Mouse (Mus musculus): ENCODE measurements around the gene Dip2b. TPM values are rescaled to one million over a fixed set of nuclear protein-coding genes. Genes with fewer than 3 reads are reported as not detected.

The Dip2b gene
- polyA plus RNA-seq, 1 experiment: 7.4 TPM

DNA sequence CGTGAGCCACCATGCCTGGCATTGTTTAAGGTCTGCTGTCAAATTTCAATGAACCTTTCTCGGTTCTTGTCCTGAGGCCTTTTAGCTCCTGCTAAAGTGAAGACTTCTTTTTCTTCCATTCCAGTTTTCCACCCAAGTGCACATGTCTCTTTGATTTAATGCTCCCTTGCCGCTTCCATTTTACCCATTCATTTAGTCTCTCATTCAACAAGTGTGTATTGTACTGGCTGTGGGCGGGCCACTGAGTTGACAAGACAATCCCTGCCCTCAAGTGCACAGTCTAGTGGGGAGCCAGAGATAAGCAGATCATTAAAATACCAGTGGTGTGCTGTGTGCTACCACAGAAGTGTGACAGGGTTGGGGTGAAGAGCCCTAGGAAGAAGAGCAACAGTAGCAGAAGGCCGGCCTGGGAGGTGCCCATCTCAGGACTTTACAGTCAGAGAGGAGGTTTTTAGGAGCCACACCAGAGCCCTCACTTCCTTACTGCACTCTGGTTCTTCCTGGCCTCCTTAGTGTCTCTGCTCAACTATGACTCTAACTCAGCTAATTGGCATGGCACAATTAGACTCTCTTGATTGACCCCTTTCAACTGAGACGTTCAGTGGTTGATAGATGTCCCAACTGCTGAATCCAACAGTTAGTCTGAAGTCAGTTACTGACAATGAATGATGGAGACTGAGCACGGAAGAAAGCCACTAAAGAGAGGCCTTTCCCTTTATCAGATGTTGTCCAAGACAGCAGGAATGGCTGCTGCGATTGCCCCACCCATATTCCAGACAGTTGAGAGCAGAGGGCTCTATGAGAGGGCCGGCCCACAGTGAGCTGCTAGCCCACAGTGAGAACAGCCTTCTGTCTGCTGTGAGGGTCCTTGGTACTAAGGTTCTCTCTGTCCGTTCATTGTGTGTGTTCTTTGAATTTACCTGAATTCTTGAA is 75.1 kb downstream of the Dip2b start:
- no peak for TF ChIP-seq MAX (IDR thresholded peaks at IDR 0.05)
- TF ChIP-seq CEBPB (IDR thresholded peaks at IDR 0.05; ENCODE audit: low read depth): no peak
- TF ChIP-seq FOSL1 (IDR thresholded peaks at IDR 0.05; ENCODE audit: insufficient read depth, low read length, poor library complexity, severe bottlenecking): no peak
- Histone ChIP-seq H3K4me3 (ENCODE audit: insufficient read depth, poor library complexity, severe bottlenecking) (no peak overlapping the region), H3K27me3 (ENCODE audit: control insufficient read depth, insufficient read depth, insufficient read length) (no peaks in the 10 kb centered on the region)

DNA sequence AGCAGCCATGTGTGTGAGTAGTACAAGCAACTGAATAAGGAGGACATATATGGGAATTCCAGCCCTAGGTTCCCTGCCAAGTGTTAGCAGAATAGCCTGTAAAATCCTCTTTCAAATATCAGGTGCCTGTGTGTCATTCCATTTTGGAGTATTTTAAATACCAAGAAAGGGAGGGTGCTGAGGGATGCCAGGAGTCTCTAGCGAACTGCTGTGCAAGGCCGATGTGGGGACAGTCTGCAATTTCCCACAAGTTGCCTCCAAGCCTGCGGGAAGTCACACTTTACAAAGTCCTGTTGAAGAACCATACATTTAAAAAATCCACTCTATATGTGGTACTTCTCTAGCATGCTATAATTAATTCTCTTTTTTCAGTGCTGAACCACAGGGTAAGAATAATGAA is 77.0 kb downstream of the Dip2b start:
- H3K79me2 ChIP-seq (ENCODE audit: control insufficient read depth, insufficient read depth): peaks cover 24% of the 10 kb centered on the region
- H3K4me3 ChIP-seq (ENCODE audit: insufficient read depth, poor library complexity, severe bottlenecking): no peak overlapping the region
- no peak for TF ChIP-seq FOSL1 (IDR thresholded peaks at IDR 0.05; ENCODE audit: insufficient read depth, low read length, poor library complexity, severe bottlenecking)
- TF ChIP-seq USF1 (IDR thresholded peaks at IDR 0.05; ENCODE audit: low read depth): no peak
- no peak for TF ChIP-seq CEBPB (IDR thresholded peaks at IDR 0.05; ENCODE audit: low read depth)
- H3K27me3 ChIP-seq (ENCODE audit: control insufficient read depth, insufficient read depth, insufficient read length): no peaks in the 10 kb centered on the region
- H3K36me3 ChIP-seq (ENCODE audit: control insufficient read depth, insufficient read depth): no peaks in the 10 kb centered on the region
- H3ac ChIP-seq (ENCODE audit: control insufficient read depth, insufficient read length, low read depth): no peak overlapping the region
- peaks cover 2% of the 10 kb centered on the region for H3K79me3 ChIP-seq (ENCODE audit: low read depth)

More for the DNA sequence above, 75.1 kb downstream of the Dip2b start:
- Histone ChIP-seq H3K79me3 (ENCODE audit: low read depth) (peaks cover 5% of the 10 kb centered on the region), H3ac (ENCODE audit: control insufficient read depth, insufficient read length, low read depth) (no peak overlapping the region), H3K36me3 (ENCODE audit: control insufficient read depth, insufficient read depth) (no peaks in the 10 kb centered on the region), H3K79me2 (ENCODE audit: control insufficient read depth, insufficient read depth) (peaks cover 40% of the 10 kb centered on the region)

DNA sequence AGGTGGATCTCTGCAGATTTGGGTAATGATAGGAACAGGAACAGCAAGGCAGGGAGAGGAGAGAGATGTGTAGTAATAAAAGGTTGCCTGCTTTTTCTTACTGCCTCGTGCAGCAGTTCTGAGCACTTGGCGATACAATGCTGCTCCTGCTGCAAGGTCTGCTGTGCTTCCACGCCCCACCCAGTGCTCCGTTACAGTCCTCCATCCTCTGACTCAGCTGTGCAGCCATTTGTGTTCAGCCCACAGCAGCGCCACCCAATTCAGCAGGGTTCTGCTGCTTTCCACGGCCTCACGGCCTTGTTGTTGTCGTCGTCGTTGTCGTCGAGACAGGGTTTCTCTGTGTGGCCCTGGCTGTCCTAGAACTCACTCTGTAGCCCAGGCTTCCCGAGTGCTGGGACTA is 77.9 kb downstream of the Dip2b start:
- Histone ChIP-seq H3K79me2 (ENCODE audit: control insufficient read depth, insufficient read depth) (peaks cover 24% of the 10 kb centered on the region), H3K79me3 (ENCODE audit: low read depth) (peaks cover 2% of the 10 kb centered on the region), H3K27me3 (ENCODE audit: control insufficient read depth, insufficient read depth, insufficient read length) (no peaks in the 10 kb centered on the region), H3K36me3 (ENCODE audit: control insufficient read depth, insufficient read depth) (no peaks in the 10 kb centered on the region), H3K4me3 (ENCODE audit: insufficient read depth, poor library complexity, severe bottlenecking) (no peak overlapping the region), H3ac (ENCODE audit: control insufficient read depth, insufficient read length, low read depth) (no peak overlapping the region)
- TF ChIP-seq FOSL1 (IDR thresholded peaks at IDR 0.05; ENCODE audit: insufficient read depth, low read length, poor library complexity, severe bottlenecking): no peak
- no peak for TF ChIP-seq MAX (IDR thresholded peaks at IDR 0.05)
- TF ChIP-seq MYOD1 (IDR thresholded peaks at IDR 0.05; ENCODE audit: control insufficient read depth, insufficient read length, low read depth): no peak
- no peak for TF ChIP-seq USF1 (IDR thresholded peaks at IDR 0.05; ENCODE audit: low read depth)
- TF ChIP-seq MYOG (IDR thresholded peaks at IDR 0.05; ENCODE audit: control insufficient read depth, extremely low read depth, insufficient read length): no peak
- no peak for TF ChIP-seq CEBPB (IDR thresholded peaks at IDR 0.05; ENCODE audit: low read depth)
- no peak for TF ChIP-seq CTCF (IDR thresholded peaks at IDR 0.05; ENCODE audit: control insufficient read depth, insufficient read depth, insufficient read length)

DNA sequence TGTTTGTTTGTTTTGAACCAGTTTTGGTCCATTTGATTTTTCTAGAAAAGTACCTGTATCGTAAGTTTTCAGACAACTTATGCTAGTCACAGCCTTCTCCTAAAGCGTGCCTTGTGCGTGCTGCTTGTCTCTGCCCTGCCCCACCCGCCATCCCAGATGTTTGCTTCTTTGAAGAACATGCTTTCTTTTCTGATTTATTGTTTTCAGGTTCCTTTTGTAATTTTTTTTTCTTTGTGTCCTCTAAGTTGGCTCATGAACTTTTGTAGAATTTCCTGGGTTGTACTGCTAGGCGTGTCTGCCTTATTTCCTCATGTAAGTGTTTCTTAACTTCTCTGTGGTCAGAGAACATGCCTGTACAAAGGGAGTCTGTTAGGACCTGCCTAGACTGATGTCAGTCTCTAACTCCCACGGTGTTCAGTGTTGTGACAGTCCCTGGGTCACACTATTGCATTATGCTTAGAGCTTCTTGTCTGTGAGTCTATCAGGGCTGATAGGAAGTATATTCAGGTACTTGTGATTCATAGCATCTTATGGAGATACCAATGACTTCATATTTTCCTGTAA is 80.8 kb downstream of the Dip2b start:
- H3K27me3 ChIP-seq (ENCODE audit: control insufficient read depth, insufficient read depth, insufficient read length): no peaks in the 10 kb centered on the region
- H3K36me3 ChIP-seq (ENCODE audit: control insufficient read depth, insufficient read depth): no peaks in the 10 kb centered on the region
- H3K79me2 ChIP-seq (ENCODE audit: control insufficient read depth, insufficient read depth): peaks cover 6% of the 10 kb centered on the region
- H3K79me3 ChIP-seq (ENCODE audit: low read depth): no peaks in the 10 kb centered on the region
- no peak overlapping the region for H3K4me3 ChIP-seq (ENCODE audit: insufficient read depth, poor library complexity, severe bottlenecking)
- H3ac ChIP-seq (ENCODE audit: control insufficient read depth, insufficient read length, low read depth): no peak overlapping the region
- TF ChIP-seq MAX (IDR thresholded peaks at IDR 0.05) (no peak), CTCF (IDR thresholded peaks at IDR 0.05; ENCODE audit: control insufficient read depth, insufficient read depth, insufficient read length) (no peak), MYOG (IDR thresholded peaks at IDR 0.05; ENCODE audit: control insufficient read depth, extremely low read depth, insufficient read length) (no peak), MYOD1 (IDR thresholded peaks at IDR 0.05; ENCODE audit: control insufficient read depth, insufficient read length, low read depth) (no peak), USF1 (IDR thresholded peaks at IDR 0.05; ENCODE audit: low read depth) (no peak), CEBPB (IDR thresholded peaks at IDR 0.05; ENCODE audit: low read depth) (no peak), FOSL1 (IDR thresholded peaks at IDR 0.05; ENCODE audit: insufficient read depth, low read length, poor library complexity, severe bottlenecking) (no peak)

DNA sequence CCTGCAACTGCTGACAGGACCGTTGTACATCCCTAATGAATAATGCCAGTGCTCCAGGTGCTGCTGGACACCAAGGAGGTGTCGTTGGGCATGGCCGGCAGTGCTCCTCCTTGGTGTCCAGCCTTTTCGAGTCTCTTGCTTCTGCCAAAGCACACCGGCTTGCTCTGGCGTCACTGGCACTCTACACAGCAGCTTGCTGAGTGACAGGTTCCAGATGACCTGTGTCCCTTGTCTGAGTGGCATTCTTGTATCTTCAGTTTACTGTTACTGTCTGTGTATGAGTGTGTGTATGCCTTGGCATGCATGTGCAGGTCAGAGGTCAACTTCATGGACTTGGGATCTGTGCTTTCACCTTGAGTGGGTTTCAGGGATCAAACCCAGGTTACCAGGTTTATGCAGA is 83.0 kb downstream of the Dip2b start:
- no peaks in the 10 kb centered on the region for H3K79me2 ChIP-seq (ENCODE audit: control insufficient read depth, insufficient read depth)
- H3K27me3 ChIP-seq (ENCODE audit: control insufficient read depth, insufficient read depth, insufficient read length): no peaks in the 10 kb centered on the region
- no peaks in the 10 kb centered on the region for H3K36me3 ChIP-seq (ENCODE audit: control insufficient read depth, insufficient read depth)
- no peak for TF ChIP-seq MAX (IDR thresholded peaks at IDR 0.05)
- TF ChIP-seq USF1 (IDR thresholded peaks at IDR 0.05; ENCODE audit: low read depth): no peak
- TF ChIP-seq CTCF (IDR thresholded peaks at IDR 0.05; ENCODE audit: control insufficient read depth, insufficient read depth, insufficient read length): no peak
- TF ChIP-seq MYOD1 (IDR thresholded peaks at IDR 0.05; ENCODE audit: control insufficient read depth, insufficient read length, low read depth): no peak
- TF ChIP-seq MYOG (IDR thresholded peaks at IDR 0.05; ENCODE audit: control insufficient read depth, extremely low read depth, insufficient read length): no peak
- no peak for TF ChIP-seq CEBPB (IDR thresholded peaks at IDR 0.05; ENCODE audit: low read depth)
- H3K4me3 ChIP-seq (ENCODE audit: insufficient read depth, poor library complexity, severe bottlenecking): no peak overlapping the region
- H3ac ChIP-seq (ENCODE audit: control insufficient read depth, insufficient read length, low read depth): no peak overlapping the region
- no peaks in the 10 kb centered on the region for H3K79me3 ChIP-seq (ENCODE audit: low read depth)

DNA sequence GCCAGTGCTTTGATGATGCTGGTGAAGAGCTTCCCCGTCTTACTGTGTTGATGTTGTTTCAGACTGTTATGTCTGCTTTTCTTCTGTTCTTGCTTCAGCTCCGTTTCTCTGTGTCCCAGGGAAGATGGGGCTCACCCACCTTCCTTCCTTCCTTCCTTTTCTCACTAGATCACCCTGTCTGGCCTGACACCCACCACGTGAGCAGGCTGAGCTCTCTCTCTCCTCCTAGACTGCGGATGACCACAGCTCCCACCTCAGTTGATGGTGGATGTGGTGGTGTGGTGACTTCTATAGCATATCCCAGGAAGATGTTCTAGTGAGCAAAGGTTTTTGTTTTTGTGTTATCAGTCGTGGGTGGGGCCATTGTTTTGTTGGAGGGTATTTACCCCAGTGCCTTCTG is 85.4 kb downstream of the Dip2b start:
- no peaks in the 10 kb centered on the region for H3K79me2 ChIP-seq (ENCODE audit: control insufficient read depth, insufficient read depth)
- no peaks in the 10 kb centered on the region for H3K79me3 ChIP-seq (ENCODE audit: low read depth)
- H3K27me3 ChIP-seq (ENCODE audit: control insufficient read depth, insufficient read depth, insufficient read length): no peaks in the 10 kb centered on the region
- TF ChIP-seq FOSL1 (IDR thresholded peaks at IDR 0.05; ENCODE audit: insufficient read depth, low read length, poor library complexity, severe bottlenecking) (no peak), USF1 (IDR thresholded peaks at IDR 0.05; ENCODE audit: low read depth) (no peak), CTCF (IDR thresholded peaks at IDR 0.05; ENCODE audit: control insufficient read depth, insufficient read depth, insufficient read length) (no peak), MYOG (IDR thresholded peaks at IDR 0.05; ENCODE audit: control insufficient read depth, extremely low read depth, insufficient read length) (no peak), MYOD1 (IDR thresholded peaks at IDR 0.05; ENCODE audit: control insufficient read depth, insufficient read length, low read depth) (no peak), MAX (IDR thresholded peaks at IDR 0.05) (no peak), CEBPB (IDR thresholded peaks at IDR 0.05; ENCODE audit: low read depth) (no peak)
- H3ac ChIP-seq (ENCODE audit: control insufficient read depth, insufficient read length, low read depth): no peak overlapping the region
- no peak overlapping the region for H3K4me3 ChIP-seq (ENCODE audit: insufficient read depth, poor library complexity, severe bottlenecking)
- no peaks in the 10 kb centered on the region for H3K36me3 ChIP-seq (ENCODE audit: control insufficient read depth, insufficient read depth)
